Mouse (Mus musculus) erythroblast, embryonic 14.5 days (primary cell): ENCODE results near the gene Mmp25.

Experiments used
- GATA1 ChIP-seq: IDR thresholded peaks from 2 replicates; pipeline ENCODE4 v1.6.1; 2012; ENCODE audit warnings: low read length, inconsistent platforms, mixed read lengths
- TAL1 ChIP-seq: IDR thresholded peaks from 3 replicates; pipeline ENCODE4 v1.6.1; 2012; ENCODE audit warnings: low read length, inconsistent platforms, mixed read lengths

DNA sequence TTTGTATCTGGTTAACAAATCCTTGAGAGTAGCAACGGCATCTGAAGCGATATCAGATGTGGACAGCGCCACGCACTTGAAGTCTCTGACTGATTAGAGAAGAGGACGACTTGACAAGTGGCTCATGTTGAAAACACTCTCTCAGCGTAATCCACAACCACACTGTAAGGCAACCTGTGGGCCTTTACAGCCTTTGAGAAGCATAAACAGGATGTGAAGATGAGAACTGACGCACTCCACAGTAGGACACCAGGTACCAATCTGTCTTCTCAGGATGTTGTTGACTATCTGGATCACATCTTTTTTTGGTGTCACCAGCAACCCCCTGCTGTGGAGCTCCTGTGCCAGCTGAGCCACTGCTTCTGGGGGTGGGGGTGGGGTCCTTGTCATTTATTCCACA, 24.7 kb downstream of the Mmp25 start:
- no peak for TF ChIP-seq GATA1
- TF ChIP-seq TAL1 = no peak
